Mouse (Mus musculus) CH12.LX (cell line): ENCODE measurements at regions not wholly inside any gene's neighbourhood (a gene's known extent, or its start where the extent isn't known, plus 50 kb on each side); places are given as distances from the start of the nearest gene placed in this dataset.

Source experiments
- DNase-seq: peaks from one replicate; pipeline ENCODE4 v3.0.0-alpha.2; 2013; ENCODE audit errors: extremely low read depth
- H3K27ac ChIP-seq: 2 replicates; pipeline ENCODE4 v1.5.1; 2012; ENCODE audit warnings: low read depth, mild to moderate bottlenecking, control low read depth, moderate library complexity; ENCODE audit not compliant: insufficient read depth
- H3K27me3 ChIP-seq: replicated peaks from 2 replicates; pipeline ENCODE3; 2012; ENCODE audit warnings: inconsistent platforms
- H3K36me3 ChIP-seq, 2 experiments: replicated peaks in 1 of 2; 2 replicates each; pipeline versions ENCODE3 to v1.6.1; 2012; ENCODE audit warnings: inconsistent platforms in 1 of 2, low read length in 1 of 2, mild to moderate bottlenecking in 1 of 2, mixed read lengths in 1 of 2, moderate library complexity in 1 of 2; ENCODE audit not compliant: control insufficient read depth in 1 of 2, insufficient read depth in 1 of 2
- H3K4me1 ChIP-seq, 2 experiments: 2 replicates each; pipeline ENCODE4 v1.6.1; 2012; ENCODE audit warnings: inconsistent platforms in 1 of 2, moderate library complexity in 1 of 2; ENCODE audit not compliant: insufficient read depth in 2 of 2, control insufficient read depth in 1 of 2
- H3K4me2 ChIP-seq: 2 replicates; pipeline ENCODE4 v1.6.1; 2012; ENCODE audit warnings: low read depth, mild to moderate bottlenecking, control low read depth; ENCODE audit not compliant: poor library complexity, insufficient read depth, severe bottlenecking
- H3K4me3 ChIP-seq, 3 experiments: fragments of 150-350 bp in 1 of 3; sonication (generic) in 1 of 3; replicated peaks in 1 of 3; 2 replicates each; pipeline versions ENCODE3 to v1.5.1; 2011 to 2012; ENCODE audit warnings: low read depth in 2 of 3, low read length in 2 of 3, mild to moderate bottlenecking in 2 of 3, moderate library complexity in 2 of 3, control low read depth in 1 of 3, improper control_type of control experiment in 1 of 3, inconsistent platforms in 1 of 3, mixed read lengths in 1 of 3; ENCODE audit not compliant: poor library complexity in 1 of 3
- H3K79me2 ChIP-seq: replicated peaks from 2 replicates; pipeline ENCODE4 v1.6.1; 2012; ENCODE audit warnings: mild to moderate bottlenecking, moderate library complexity; ENCODE audit not compliant: control insufficient read depth, poor library complexity, insufficient read depth, severe bottlenecking; ENCODE audit errors: extremely low read depth
- H3K9ac ChIP-seq: 2 replicates; pipeline ENCODE4 v1.6.1; 2012; ENCODE audit warnings: low read depth, mild to moderate bottlenecking, control low read depth, moderate library complexity; ENCODE audit not compliant: insufficient read depth
- H3K9me3 ChIP-seq: replicated peaks from 2 replicates; pipeline ENCODE3; 2012; ENCODE audit warnings: low read length, inconsistent platforms, mixed read lengths
- BHLHE40 ChIP-seq: IDR thresholded peaks from 2 replicates; pipeline ENCODE4 v1.6.1; 2011; ENCODE audit warnings: mild to moderate bottlenecking, low read depth, low read length, improper control_type of control experiment
- E2F4 ChIP-seq: IDR thresholded peaks from 2 replicates; pipeline ENCODE4 v1.6.1; 2011; ENCODE audit warnings: low read depth, low read length, improper control_type of control experiment; ENCODE audit not compliant: insufficient replicate concordance
- EP300 ChIP-seq: IDR thresholded peaks from 2 replicates; pipeline ENCODE4 v1.6.1; 2011; ENCODE audit warnings: low read length, improper control_type of control experiment
- GABPA ChIP-seq: IDR thresholded peaks from 2 replicates; pipeline ENCODE4 v1.6.1; 2012; ENCODE audit warnings: low read depth, low read length, improper control_type of control experiment, inconsistent platforms; ENCODE audit not compliant: insufficient replicate concordance
- IRF4 ChIP-seq: IDR thresholded peaks from 2 replicates; pipeline ENCODE4 v1.6.1; 2014; ENCODE audit warnings: low read depth, mild to moderate bottlenecking, inconsistent platforms, low read length, improper control_type of control experiment
- JUN ChIP-seq: IDR thresholded peaks from 2 replicates; pipeline ENCODE4 v1.6.1; 2011; ENCODE audit warnings: low read depth, mild to moderate bottlenecking, low read length, improper control_type of control experiment, moderate library complexity; ENCODE audit not compliant: insufficient read depth
- JUND ChIP-seq: conservative IDR thresholded peaks from 2 replicates; pipeline ENCODE4 v1.6.1; 2011; ENCODE audit warnings: low read depth, low read length, improper control_type of control experiment
- KAT2A ChIP-seq: IDR thresholded peaks from 2 replicates; pipeline ENCODE4 v1.6.1; 2012; ENCODE audit warnings: low read length, improper control_type of control experiment, inconsistent platforms; ENCODE audit not compliant: insufficient replicate concordance
- MAFK ChIP-seq: IDR thresholded peaks from 2 replicates; pipeline ENCODE4 v1.6.1; 2011; ENCODE audit warnings: low read length, improper control_type of control experiment; ENCODE audit not compliant: insufficient replicate concordance
- MAX ChIP-seq: IDR thresholded peaks from 2 replicates; pipeline ENCODE4 v1.6.1; 2011; ENCODE audit warnings: low read length, improper control_type of control experiment
- MEF2A ChIP-seq: IDR thresholded peaks from 2 replicates; pipeline ENCODE4 v1.6.1; 2014; ENCODE audit warnings: low read depth, mild to moderate bottlenecking, inconsistent platforms, low read length, improper control_type of control experiment, borderline replicate concordance
- MXI1 ChIP-seq: IDR thresholded peaks from 2 replicates; pipeline ENCODE4 v1.6.1; 2011; ENCODE audit warnings: mild to moderate bottlenecking, low read depth, low read length, improper control_type of control experiment
- MYC ChIP-seq: IDR thresholded peaks from 2 replicates; pipeline ENCODE4 v1.6.1; 2011; ENCODE audit warnings: low read depth, mild to moderate bottlenecking, improper control_type of control experiment, low read length
- NELFE ChIP-seq: IDR thresholded peaks from 2 replicates; pipeline ENCODE4 v1.6.1; 2011; ENCODE audit warnings: low read depth, low read length, improper control_type of control experiment
- NRF1 ChIP-seq: IDR thresholded peaks from 2 replicates; pipeline ENCODE4 v1.6.1; 2014; ENCODE audit warnings: low read depth, mild to moderate bottlenecking, inconsistent platforms, low read length, improper control_type of control experiment, moderate library complexity
- PAX5 ChIP-seq: IDR thresholded peaks from 2 replicates; pipeline ENCODE4 v1.6.1; 2012; ENCODE audit warnings: low read length, inconsistent platforms, mixed read lengths
- RAD21 ChIP-seq: IDR thresholded peaks from 2 replicates; pipeline ENCODE4 v1.6.1; 2011; ENCODE audit warnings: low read depth, mild to moderate bottlenecking, low read length, improper control_type of control experiment, moderate library complexity
- RCOR1 ChIP-seq: conservative IDR thresholded peaks from 2 replicates; pipeline ENCODE4 v1.6.1; 2012; ENCODE audit warnings: low read depth, mild to moderate bottlenecking, inconsistent platforms, low read length, improper control_type of control experiment
- SMC3 ChIP-seq: IDR thresholded peaks from 2 replicates; pipeline ENCODE4 v1.6.1; 2011; ENCODE audit warnings: low read depth, low read length, improper control_type of control experiment
- TBP ChIP-seq: conservative IDR thresholded peaks from 2 replicates; pipeline ENCODE4 v1.6.1; 2011; ENCODE audit warnings: low read depth, low read length, improper control_type of control experiment
- TCF12 ChIP-seq: IDR thresholded peaks from 2 replicates; pipeline ENCODE4 v1.6.1; 2014; ENCODE audit warnings: low read depth, mild to moderate bottlenecking, inconsistent platforms, low read length, improper control_type of control experiment
- UBTF ChIP-seq: IDR thresholded peaks from 2 replicates; pipeline ENCODE4 v1.6.1; 2012; ENCODE audit warnings: low read depth, mild to moderate bottlenecking, inconsistent platforms, low read length, improper control_type of control experiment, moderate library complexity
- ZC3H11A ChIP-seq: IDR thresholded peaks from 2 replicates; pipeline ENCODE4 v1.6.1; 2012; ENCODE audit warnings: low read depth, mild to moderate bottlenecking, inconsistent platforms, low read length, improper control_type of control experiment
- ZMIZ1 ChIP-seq: IDR thresholded peaks from 2 replicates; pipeline ENCODE4 v1.6.1; 2012; ENCODE audit warnings: low read depth, mild to moderate bottlenecking, inconsistent platforms, low read length, improper control_type of control experiment
- dilution Hi-C: fragments of 300-500 bp; cut with MboI; formaldehyde crosslinking; loops from 2 replicates; pipeline ENCODE4 v1.14.3; 2020; ENCODE audit warnings: low sequenced_read_pairs; ENCODE audit not compliant: extremely low pct_unique_long_range_greater_than_20kb, extremely low pct_ligation_motif_present
- in situ Hi-C: fragments of 300-500 bp; cut with MboI; formaldehyde crosslinking; loops from 3 replicates; pipeline ENCODE4 v1.14.3; 2019; ENCODE audit warnings: low sequenced_read_pairs, low pct_ligation_motif_present, low pct_unique_long_range_greater_than_20kb, mixed read lengths

DNA sequence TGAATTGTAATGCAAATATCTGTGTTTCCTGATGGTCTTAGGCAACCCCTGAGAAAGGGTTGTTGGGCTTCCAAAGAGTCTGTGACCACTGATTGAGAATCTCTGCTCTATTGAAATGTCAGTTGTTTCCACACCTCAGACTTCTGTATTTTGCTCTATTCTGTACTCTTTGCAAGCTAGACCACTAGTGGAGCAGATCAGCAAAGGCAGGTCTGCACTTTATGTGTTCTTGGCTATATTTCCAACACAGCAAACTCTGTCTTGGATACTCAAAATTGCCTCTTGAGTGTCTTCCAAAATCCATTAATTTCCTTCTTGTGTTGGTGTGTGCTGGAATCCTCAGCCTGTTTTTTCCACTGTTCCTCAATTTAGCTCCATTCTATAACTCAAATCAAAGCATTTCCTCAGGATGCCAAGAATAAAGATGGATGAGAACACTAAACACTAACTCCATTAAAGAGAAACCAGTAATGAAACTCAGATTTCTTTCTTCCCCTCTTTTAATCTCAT, 228.5 kb upstream of the Sdr16c6 start:
- dilution Hi-C loops (no loop called here), in situ Hi-C loops (no loop called here)
- Histone ChIP-seq H3K27me3 (no peaks in the 10 kb centered on the region), H3K27ac (no peak overlapping the region), H3K4me2 (no peak overlapping the region), H3K4me3 (no peak overlapping the region), H3K36me3 (no peaks in the 10 kb centered on the region), H3K4me1 (peaks cover 3 to 15% of the 10 kb centered on the region in 2 experiments; a peak in 2 of 4 replicates), H3K9ac (no peak overlapping the region), H3K79me2 (no peaks in the 10 kb centered on the region), H3K9me3 (no peaks in the 10 kb centered on the region)
- no peak for DNase-seq
- TF ChIP-seq IRF4 (no peak), SMC3 (no peak), RCOR1 (no peak), JUND (no peak), MYC (no peak), TCF12 (no peak), KAT2A (no peak), ZMIZ1 (no peak)

DNA sequence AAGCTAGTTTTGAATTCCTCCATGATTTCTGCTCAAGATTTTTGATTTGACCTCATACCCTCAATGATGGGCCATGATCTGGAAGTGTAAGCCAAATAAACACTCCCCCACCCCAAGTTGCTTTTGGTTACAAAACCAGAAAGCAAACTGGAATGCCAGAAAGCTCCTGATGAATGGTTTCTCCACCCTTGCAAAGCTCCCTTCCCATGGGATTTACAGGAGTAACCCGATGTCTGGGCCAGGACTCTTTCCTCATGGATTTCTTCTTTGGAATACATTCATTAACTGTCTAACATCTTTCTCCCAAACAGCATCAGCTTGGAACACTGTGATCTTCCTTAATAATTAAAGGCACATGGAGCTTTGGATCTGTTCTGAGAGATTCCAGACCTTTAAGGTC, 227.3 kb upstream of the Sdr16c6 start:
- dilution Hi-C loops (no loop called here), in situ Hi-C loops (no loop called here)
- Histone ChIP-seq H3K4me1 (peaks cover 2 to 4% of the 10 kb centered on the region in 2 experiments; a peak in 2 of 4 replicates), H3K27me3 (no peaks in the 10 kb centered on the region), H3K4me2 (no peak overlapping the region)
- TF ChIP-seq RAD21 (no peak), ZMIZ1 (no peak), MAFK (no peak), PAX5 (no peak), E2F4 (no peak), MAX (no peak), MXI1 (no peak), GABPA (no peak), MEF2A (no peak), MYC (no peak), SMC3 (no peak), TBP (no peak), EP300 (no peak), BHLHE40 (no peak), NELFE (no peak), NRF1 (no peak), JUN (no peak), UBTF (no peak), ZC3H11A (no peak)
- TF ChIP-seq, all 38 proteins: peak for 0
- Histone ChIP-seq H3K9ac (no peak overlapping the region), H3K9me3 (no peaks in the 10 kb centered on the region), H3K36me3 (no peaks in the 10 kb centered on the region), H3K79me2 (no peaks in the 10 kb centered on the region), H3K4me3 (no peak overlapping the region), H3K27ac (no peak overlapping the region)
- no peak for DNase-seq
